Mouse (Mus musculus) embryo, embryonic 11 days (tissue): Measurements from ENCODE around the gene Barhl2.

Source experiments
- DNase-seq: peaks from one replicate; pipeline ENCODE4 v3.0.0-alpha.2; 2015

Barhl2 gene

GRCm38 (mm10) chr5:106457986-106458476, at the start of gene Barhl2:
Gene Barhl2 (minus strand): TSS chr5:106458166.
- no peak for DNase-seq

- no peak for DNase-seq
These were observed 48.1 kb upstream of the Barhl2 start for GRCm38 (mm10) chr5:106506061-106506460.

- peak; percentile 27 for DNase-seq
These were observed 44.9 kb upstream of the Barhl2 start for GRCm38 (mm10) chr5:106502684-106503545.

- DNase-seq, result no peak
These were observed 44.3 kb upstream of the Barhl2 start for GRCm38 (mm10) chr5:106502271-106502670.

GRCm38 (mm10) chr5:106491771-106492170, 33.8 kb upstream of the Barhl2 start:
- peak; percentile 23 for DNase-seq

GRCm38 (mm10) chr5:106472105-106472500, 14.1 kb upstream of the Barhl2 start:
- peak; percentile 24 for DNase-seq

GRCm38 (mm10) chr5:106471235-106472104, 13.5 kb upstream of the Barhl2 start:
- DNase-seq, result peak; percentile 29

GRCm38 (mm10) chr5:106465129-106465790, 7.3 kb upstream of the Barhl2 start:
- DNase-seq, result peak; percentile 62

- DNase-seq, result peak; percentile 32
These were observed 6.6 kb upstream of the Barhl2 start for GRCm38 (mm10) chr5:106464336-106465128.

GRCm38 (mm10) chr5:106463661-106464191, 5.8 kb upstream of the Barhl2 start:
- DNase-seq, result peak; percentile 66

GRCm38 (mm10) chr5:106461913-106462312, 3.9 kb upstream of the Barhl2 start:
- peak; percentile 71 for DNase-seq

GRCm38 (mm10) chr5:106461431-106461830, 3.5 kb upstream of the Barhl2 start:
- no peak for DNase-seq

GRCm38 (mm10) chr5:106460535-106460934, 2.6 kb upstream of the Barhl2 start:
- peak; percentile 28 for DNase-seq

GRCm38 (mm10) chr5:106460001-106460511, 2.1 kb upstream of the Barhl2 start:
- peak; percentile 42 for DNase-seq

- DNase-seq, result peak; percentile 56
These were observed 1.2 kb upstream of the Barhl2 start for GRCm38 (mm10) chr5:106459120-106459641.

GRCm38 (mm10) chr5:106458477-106459119, 632 bp upstream of the Barhl2 start:
- DNase-seq, result peak; percentile 86

GRCm38 (mm10) chr5:106457111-106457925, 648 bp downstream of the Barhl2 start:
- DNase-seq, result peak; percentile 56

- DNase-seq, result peak; percentile 30
These were observed 2.0 kb downstream of the Barhl2 start for GRCm38 (mm10) chr5:106455984-106456383.

- peak; percentile 31 for DNase-seq
These were observed 2.7 kb downstream of the Barhl2 start for GRCm38 (mm10) chr5:106455106-106455920.
